Comparison of ENCODE assay signal across 8 mouse cellular contexts in genomic region chr6:53818732-53819661, GRCm38 (mm10). TPM values are rescaled to one million over a fixed set of nuclear protein-coding genes. Genes with fewer than 3 reads are reported as not detected.
DNase-seq lines count a peak whose midpoint lies in the region; ATAC-seq and TF ChIP-seq lines count a peak whose summit lies in the region.

No protein-coding gene starts in this region.

- H3K27me3 ChIP-seq in forebrain, embryonic 11.5 days (ENCODE audit: control insufficient read depth, insufficient read depth, low read length) = peaks cover 41% of the 10 kb centered on the region
- H3K27me3 ChIP-seq in hindbrain, embryonic 10.5 days (ENCODE audit: insufficient read depth, poor library complexity, severe bottlenecking) = peaks cover 73% of the 10 kb centered on the region
- H3K27me3 ChIP-seq in limb, embryonic 11.5 days (ENCODE audit: control insufficient read depth, insufficient read depth, low read length) = no peaks in the 10 kb centered on the region
- peaks cover 86% of the 10 kb centered on the region for H3K27me3 ChIP-seq in midbrain, embryonic 10.5 days (ENCODE audit: low read depth, poor library complexity, severe bottlenecking)

- peak; percentile 26 for ATAC-seq in forebrain, embryonic 11.5 days (replicated peaks; ENCODE audit: low FRiP score)
- ATAC-seq in limb, embryonic 11.5 days (ENCODE audit: insufficient number of reproducible peaks, low FRiP score, low TSS enrichment, low read depth) = peak; percentile 18; the same call in 1 of the 2 replicates

- H3K36me3 ChIP-seq in ES-E14 (ENCODE audit: control insufficient read depth, insufficient read depth, low read length, poor library complexity, severe bottlenecking) = no peaks in the 10 kb centered on the region
- no peaks in the 10 kb centered on the region for H3K36me3 ChIP-seq in forebrain, embryonic 11.5 days (ENCODE audit: control insufficient read depth, insufficient read depth, low read length)
- no peaks in the 10 kb centered on the region for H3K36me3 ChIP-seq in hindbrain, embryonic 10.5 days
- H3K36me3 ChIP-seq in limb, embryonic 11.5 days (ENCODE audit: control insufficient read depth, insufficient read depth, low read length) = no peaks in the 10 kb centered on the region; the same call in 1 of the 2 replicates
- H3K36me3 ChIP-seq in midbrain, embryonic 10.5 days = peaks cover 7% of the 10 kb centered on the region; the same call in 1 of the 2 replicates

- no peak overlapping the region for H3K9ac ChIP-seq in ES-E14 (ENCODE audit: insufficient read depth, low read depth, low read length, poor library complexity, severe bottlenecking)
- peak overlapping the region; percentile 78 for H3K9ac ChIP-seq in forebrain, embryonic 11.5 days (ENCODE audit: low read length)
- peak overlapping the region; percentile 93 for H3K9ac ChIP-seq in limb, embryonic 11.5 days (ENCODE audit: low read length)

- no peak overlapping the region for H3K27ac ChIP-seq in ES-E14 (ENCODE audit: insufficient read depth, low read depth, low read length, poor library complexity, severe bottlenecking)
- H3K27ac ChIP-seq in forebrain, embryonic 11.5 days (ENCODE audit: low read depth, low read length) = 0 out of 2 replicates have a peak overlapping the region, but pooled peaks have one; percentile 6
- H3K27ac ChIP-seq in hindbrain, embryonic 10.5 days = peak overlapping the region; percentile 92
- H3K27ac ChIP-seq in limb, embryonic 11.5 days (replicated peaks; ENCODE audit: low read depth, low read length) = peak overlapping the region; percentile 96
- peak overlapping the region; percentile 90 for H3K27ac ChIP-seq in midbrain, embryonic 10.5 days (replicated peaks)

- DNase-seq in ES-E14 (ENCODE audit: low read depth, low spot score) (no peak), ZHBTc4 (ENCODE audit: low read depth, low spot score) (peak; percentile 82), adipocyte (ENCODE audit: low spot score) (no peak)
- DNase-seq in forebrain, embryonic 11.5 days (ENCODE audit: low spot score) = peak; percentile 80
- peak; percentile 78 for DNase-seq in hindbrain, embryonic 10.5 days (ENCODE audit: low spot score)
- peak; percentile 84 for DNase-seq in limb, embryonic 11.5 days (ENCODE audit: low spot score)
- DNase-seq in midbrain, embryonic 10.5 days (ENCODE audit: low spot score) = peak; percentile 69
- DNase-seq in testis, postnatal 14 days (ENCODE audit: low spot score) = peak; percentile 61

- peaks cover 0 to 2% of the 10 kb centered on the region in 2 experiments; a peak in 1 of 4 replicates for H3K4me1 ChIP-seq in ES-E14 (ENCODE audit: control insufficient read depth in 2 of 2, insufficient read depth in 2 of 2, low read length in 2 of 2, poor library complexity in 1 of 2)
- peaks cover 12% of the 10 kb centered on the region; the same call in 1 of the 2 replicates for H3K4me1 ChIP-seq in forebrain, embryonic 11.5 days (replicated peaks; ENCODE audit: control insufficient read depth, insufficient read depth, low read length)
- peaks cover 49% of the 10 kb centered on the region for H3K4me1 ChIP-seq in hindbrain, embryonic 10.5 days (replicated peaks)
- peaks cover 18% of the 10 kb centered on the region for H3K4me1 ChIP-seq in limb, embryonic 11.5 days (ENCODE audit: control insufficient read depth, insufficient read depth, low read length)
- H3K4me1 ChIP-seq in midbrain, embryonic 10.5 days = peaks cover 57% of the 10 kb centered on the region

- peak overlapping the region; percentile 58 for H3K4me3 ChIP-seq in ES-E14 (ENCODE audit: insufficient read depth in 1 of 2, low read depth in 1 of 2, low read length in 2 of 2, poor library complexity in 1 of 2, severe bottlenecking in 1 of 2)
- H3K4me3 ChIP-seq in forebrain, embryonic 11.5 days (ENCODE audit: low read depth, low read length) = peak overlapping the region; percentile 53
- H3K4me3 ChIP-seq in hindbrain, embryonic 10.5 days = peak overlapping the region; percentile 67
- H3K4me3 ChIP-seq in limb, embryonic 11.5 days (ENCODE audit: low read depth, low read length) = peak overlapping the region; percentile 72
- H3K4me3 ChIP-seq in midbrain, embryonic 10.5 days = peak overlapping the region; percentile 69

- WGBS in forebrain, embryonic 11.5 days = 3% methylated on average over 46 of the region's 52 CpGs
- WGBS in hindbrain, embryonic 10.5 days = 3% methylated on average over 52 of the region's 52 CpGs
- 1% methylated on average over 52 of the region's 52 CpGs for WGBS in limb, embryonic 11.5 days
- WGBS in midbrain, embryonic 10.5 days = 4% methylated on average over 52 of the region's 52 CpGs

- in situ Hi-C loops in ES-E14 (cut with MboI; ENCODE audit: low sequenced_read_pairs in 2 of 2, unreplicated experiment in 2 of 2) = no loop called here

- H3K9me3 ChIP-seq in ES-E14 (ENCODE audit: control insufficient read depth, insufficient read depth, low read depth, low read length) = no peaks in the 10 kb centered on the region
- H3K9me3 ChIP-seq in forebrain, embryonic 11.5 days (ENCODE audit: control insufficient read depth, low read length) = no peaks in the 10 kb centered on the region
- H3K9me3 ChIP-seq in hindbrain, embryonic 10.5 days = no peaks in the 10 kb centered on the region
- H3K9me3 ChIP-seq in limb, embryonic 11.5 days (ENCODE audit: control insufficient read depth, low read length) = no peaks in the 10 kb centered on the region
- no peaks in the 10 kb centered on the region for H3K9me3 ChIP-seq in midbrain, embryonic 10.5 days (replicated peaks)

- peak overlapping the region; percentile 89 for H3K4me2 ChIP-seq in forebrain, embryonic 11.5 days (ENCODE audit: low read depth, low read length, severe bottlenecking)
- peak overlapping the region; percentile 80 for H3K4me2 ChIP-seq in limb, embryonic 11.5 days (ENCODE audit: low read depth, severe bottlenecking)

TF ChIP-seq in ES-E14, 5 proteins besides CTCF, POLR2A, EP300 and RAD21:
- TF ChIP-seq ZNF384 (IDR thresholded peaks at IDR 0.05; ENCODE audit: low read depth, low read length) (no peak), HCFC1 (IDR thresholded peaks at IDR 0.05; ENCODE audit: borderline replicate concordance, insufficient read depth, low read length) (0 out of 2 replicates have a peak, but pooled peaks have one; percentile 3)

RNA-seq across cellular contexts. Expression of gene Tril, which starts 1.6 kb away (rescaled TPM):
- 2.4 TPM in 2 replicates for total RNA-seq in ES-E14 (2012; rRNA removed)
- 22.6 and 26.5 TPM in 2 replicates for polyA plus RNA-seq in forebrain, embryonic 11.5 days (2014; fragmentation: Nextera tagmentation; extraction: Ambion mirVana)
- 30.8 and 32.4 TPM in 2 replicates for polyA plus RNA-seq in hindbrain, embryonic 10.5 days (2016; fragmentation: Nextera tagmentation; extraction: Ambion mirVana)
- 48.1 and 62.8 TPM in 2 replicates for polyA plus RNA-seq in limb, embryonic 11.5 days (2014; fragmentation: Nextera tagmentation; extraction: Ambion mirVana)
- 32.7 and 35.2 TPM in 2 replicates for polyA plus RNA-seq in midbrain, embryonic 10.5 days (2016; fragmentation: Nextera tagmentation; extraction: Ambion mirVana)

Comparison
In these comparisons a context has a peak if more than half of its experiments do, and no peak if none do; other contexts are left out.
1. DNase-seq: peak in ZHBTc4 (single experiment), forebrain, embryonic 11.5 days (single experiment), hindbrain, embryonic 10.5 days (single experiment), limb, embryonic 11.5 days (single experiment), midbrain, embryonic 10.5 days (single experiment) and testis, postnatal 14 days (single experiment); none in ES-E14 (single experiment) and adipocyte (single experiment).
2. Peak in every context shown above with its lines, with median percentiles within 50 percentile points of each other: H3K4me3 ChIP-seq.